Mouse (Mus musculus) limb, embryonic 12.5 days (tissue): ENCODE data around the gene Lars2. TPM values are rescaled to one million over a fixed set of nuclear protein-coding genes. Genes with fewer than 3 reads are reported as not detected.
A peak's percentile ranks its signal among the peaks of the same experiment; 100 is the strongest.
"Not testable (repeated sequence)": the region's sequence is repeated elsewhere in the genome, so short reads cannot be mapped to it uniquely, and the experiment has no call there.

Experiments
- ATAC-seq: fragments of 200-750 bp; cut with Nextera tagmentation; 2 replicates; pipeline ENCODE4 v1.8.0; 2017; ENCODE audit warnings: low read depth, moderate TSS enrichment; ENCODE audit not compliant: insufficient number of reproducible peaks, insufficient read depth, low FRiP score, low TSS enrichment
- H3K27ac ChIP-seq: fragments of 300-500 bp; sonication (generic); 2 replicates; pipeline ENCODE4 v1.5.1; 2016; ENCODE audit warnings: mild to moderate bottlenecking, moderate library complexity
- H3K27me3 ChIP-seq: fragments of 300-500 bp; sonication (generic); 2 replicates; pipeline ENCODE4 v1.6.1; 2016; ENCODE audit warnings: mild to moderate bottlenecking, moderate library complexity
- H3K36me3 ChIP-seq: fragments of 300-500 bp; sonication (generic); 2 replicates; pipeline ENCODE4 v1.6.1; 2016; ENCODE audit warnings: mild to moderate bottlenecking, moderate library complexity
- H3K4me1 ChIP-seq: fragments of 300-500 bp; sonication (generic); replicated peaks from 2 replicates; pipeline ENCODE4 v1.6.1; 2016
- H3K4me2 ChIP-seq: fragments of 300-500 bp; sonication (generic); 2 replicates; pipeline ENCODE4 v1.6.1; 2016; ENCODE audit warnings: mild to moderate bottlenecking, moderate library complexity
- H3K4me3 ChIP-seq: fragments of 300-500 bp; sonication (generic); replicated peaks from 2 replicates; pipeline ENCODE4 v1.5.1; 2016; ENCODE audit warnings: mild to moderate bottlenecking
- H3K9ac ChIP-seq: fragments of 300-500 bp; sonication (generic); replicated peaks from 2 replicates; pipeline ENCODE4 v1.6.1; 2016; ENCODE audit warnings: mild to moderate bottlenecking, moderate library complexity
- H3K9me3 ChIP-seq: fragments of 300-500 bp; sonication (generic); 2 replicates; pipeline ENCODE4 v1.6.1; 2016; ENCODE audit warnings: mild to moderate bottlenecking, moderate library complexity
- WGBS: fragments of 180-500 bp; shearing (Covaris S2); methylation state at CpG from one replicate; pipeline ENCODE4 v1.1.7; 2016; 5-methylcytosine and 5-hydroxymethylcytosine counted together
- polyA plus RNA-seq: library from polyadenylated mRNA; unstranded; fragments of >200 nt; fragmentation: Nextera tagmentation; extraction: Ambion mirVana; gene quantifications from 2 replicates; pipeline ENCODE4 v1.2.1, GENCODE M21; 2016

Gene Lars2
- polyA plus RNA-seq, 1 experiment from 2014 or later: 1,204 TPM

GRCm38 (mm10) chr9:123394856-123395255 lies 28.1 kb downstream of the Lars2 start:
- Histone ChIP-seq H3K9me3 (no peaks in the 10 kb centered on the region), H3K9ac (no peak overlapping the region), H3K27me3 (no peaks in the 10 kb centered on the region), H3K4me1 (peaks cover 12% of the 10 kb centered on the region), H3K4me2 (no peak overlapping the region), H3K27ac (peak overlapping the region; percentile 72), H3K4me3 (no peak overlapping the region), H3K36me3 (peaks cover 5% of the 10 kb centered on the region; the same call in 1 of the 2 replicates)
- 84% methylated on average over 6 of the region's 6 CpGs for WGBS
- no peak for ATAC-seq

- 68% methylated on average over 6 of the region's 6 CpGs for WGBS
- Histone ChIP-seq H3K9ac (no peak overlapping the region), H3K4me1 (peaks cover 12% of the 10 kb centered on the region), H3K4me2 (no peak overlapping the region), H3K9me3 (no peaks in the 10 kb centered on the region), H3K36me3 (0 out of 2 replicates have a peak, but pooled peaks cover 7% of the 10 kb centered on the region), H3K4me3 (no peak overlapping the region), H3K27me3 (no peaks in the 10 kb centered on the region), H3K27ac (no peak overlapping the region)
- no peak for ATAC-seq
These were observed 31.0 kb downstream of the Lars2 start for GRCm38 (mm10) chr9:123397701-123398100.

- no peak overlapping the region for H3K4me3 ChIP-seq
- H3K27ac ChIP-seq: no peak overlapping the region
- H3K9ac ChIP-seq: no peak overlapping the region
- ATAC-seq: no peak
- no peaks in the 10 kb centered on the region for H3K4me1 ChIP-seq
- no peaks in the 10 kb centered on the region for H3K27me3 ChIP-seq
- WGBS: 87% methylated on average over 3 of the region's 3 CpGs
- H3K36me3 ChIP-seq: 0 out of 2 replicates have a peak, but pooled peaks cover 7% of the 10 kb centered on the region
- no peak overlapping the region for H3K4me2 ChIP-seq
- no peaks in the 10 kb centered on the region for H3K9me3 ChIP-seq
These were observed 35.5 kb downstream of the Lars2 start for GRCm38 (mm10) chr9:123402215-123402614.

GRCm38 (mm10) chr9:123403031-123403430 lies 36.3 kb downstream of the Lars2 start:
- no peak overlapping the region for H3K9ac ChIP-seq
- H3K27ac ChIP-seq: no peak overlapping the region
- H3K4me2 ChIP-seq: no peak overlapping the region
- no peaks in the 10 kb centered on the region for H3K4me1 ChIP-seq
- no peaks in the 10 kb centered on the region for H3K27me3 ChIP-seq
- no peaks in the 10 kb centered on the region for H3K9me3 ChIP-seq
- WGBS: 89% methylated on average over 3 of the region's 3 CpGs
- H3K36me3 ChIP-seq: 0 out of 2 replicates have a peak, but pooled peaks cover 7% of the 10 kb centered on the region
- no peak overlapping the region for H3K4me3 ChIP-seq
- no peak for ATAC-seq

GRCm38 (mm10) chr9:123405231-123405630 lies 38.5 kb downstream of the Lars2 start:
- ATAC-seq: no peak
- H3K4me3 ChIP-seq: no peak overlapping the region
- 94% methylated on average over 1 of the region's 1 CpGs for WGBS

GRCm38 (mm10) chr9:123408771-123409170 lies 42.0 kb downstream of the Lars2 start:
- 92% methylated on average over 2 of the region's 2 CpGs for WGBS
- Histone ChIP-seq H3K4me3 (no peak overlapping the region), H3K9ac (no peak overlapping the region), H3K36me3 (peaks cover 23% of the 10 kb centered on the region), H3K27ac (no peak overlapping the region), H3K27me3 (no peaks in the 10 kb centered on the region), H3K4me2 (no peak overlapping the region), H3K4me1 (no peaks in the 10 kb centered on the region), H3K9me3 (no peaks in the 10 kb centered on the region)
- ATAC-seq: no peak

More at GRCm38 (mm10) chr9:123405231-123405630, 38.5 kb downstream of the Lars2 start:
- Histone ChIP-seq H3K9me3 (no peaks in the 10 kb centered on the region), H3K9ac (no peak overlapping the region), H3K4me1 (no peaks in the 10 kb centered on the region), H3K27me3 (no peaks in the 10 kb centered on the region), H3K4me2 (no peak overlapping the region), H3K36me3 (no peaks in the 10 kb centered on the region), H3K27ac (no peak overlapping the region)

- no peak overlapping the region for H3K4me3 ChIP-seq
- H3K27ac ChIP-seq: no peak overlapping the region
- ATAC-seq: no peak
- H3K4me1 ChIP-seq: 0 out of 2 replicates have a peak, but pooled peaks cover 8% of the 10 kb centered on the region
- H3K36me3 ChIP-seq: peaks cover 9% of the 10 kb centered on the region; the same call in 1 of the 2 replicates
- no peak overlapping the region for H3K4me2 ChIP-seq
- no peaks in the 10 kb centered on the region for H3K9me3 ChIP-seq
- 71% methylated on average over 4 of the region's 4 CpGs for WGBS
- no peak overlapping the region for H3K9ac ChIP-seq
- no peaks in the 10 kb centered on the region for H3K27me3 ChIP-seq
These were observed 63.1 kb downstream of the Lars2 start for GRCm38 (mm10) chr9:123429863-123430262.

GRCm38 (mm10) chr9:123430973-123431372 lies 64.2 kb downstream of the Lars2 start:
- H3K4me2 ChIP-seq: no peak overlapping the region
- no peaks in the 10 kb centered on the region for H3K27me3 ChIP-seq
- H3K27ac ChIP-seq: no peak overlapping the region
- no peak overlapping the region for H3K4me3 ChIP-seq
- H3K36me3 ChIP-seq: peaks cover 11% of the 10 kb centered on the region
- H3K9me3 ChIP-seq: no peaks in the 10 kb centered on the region
- no peak for ATAC-seq
- H3K9ac ChIP-seq: no peak overlapping the region
- 0 out of 2 replicates have a peak, but pooled peaks cover 8% of the 10 kb centered on the region for H3K4me1 ChIP-seq

- no peak overlapping the region for H3K9ac ChIP-seq
These were observed 71.5 kb downstream of the Lars2 start for GRCm38 (mm10) chr9:123438223-123438622.

GRCm38 (mm10) chr9:123440230-123441058 lies 73.7 kb downstream of the Lars2 start:
- H3K27me3 ChIP-seq: no peaks in the 10 kb centered on the region
- no peak for ATAC-seq
- no peak overlapping the region for H3K9ac ChIP-seq
- peaks cover 47% of the 10 kb centered on the region for H3K36me3 ChIP-seq
- H3K4me2 ChIP-seq: no peak overlapping the region
- no peak overlapping the region for H3K4me3 ChIP-seq
- H3K4me1 ChIP-seq: no peaks in the 10 kb centered on the region
- 71% methylated on average over 5 of the region's 5 CpGs for WGBS
- no peaks in the 10 kb centered on the region for H3K9me3 ChIP-seq
- no peak overlapping the region for H3K27ac ChIP-seq

More at GRCm38 (mm10) chr9:123438223-123438622, 71.5 kb downstream of the Lars2 start:
- ATAC-seq: no peak
- Histone ChIP-seq H3K36me3 (peaks cover 47% of the 10 kb centered on the region), H3K27ac (no peak overlapping the region), H3K4me2 (no peak overlapping the region), H3K4me3 (no peak overlapping the region), H3K9me3 (no peaks in the 10 kb centered on the region), H3K4me1 (no peaks in the 10 kb centered on the region), H3K27me3 (no peaks in the 10 kb centered on the region)
- 80% methylated on average over 2 of the region's 2 CpGs for WGBS

- peaks cover 11% of the 10 kb centered on the region; the same call in 1 of the 2 replicates for H3K36me3 ChIP-seq
- H3K27me3 ChIP-seq, ATAC-seq, H3K27ac ChIP-seq, H3K4me1 ChIP-seq, H3K9ac ChIP-seq, H3K4me3 ChIP-seq, H3K9me3 ChIP-seq, H3K4me2 ChIP-seq: not testable (repeated sequence)
- WGBS: 93% methylated on average over 3 of the region's 3 CpGs
These were observed 80.4 kb downstream of the Lars2 start for GRCm38 (mm10) chr9:123447101-123447500.
